Mouse (Mus musculus) liver, embryonic 11.5 days (tissue): Measurements from ENCODE around the gene Zfr2. TPM values are rescaled to one million over a fixed set of nuclear protein-coding genes. Genes with fewer than 3 reads are reported as not detected.
A peak's percentile ranks its signal among the peaks of the same experiment; 100 is the strongest.

Source experiments
- ATAC-seq: fragments of 200-750 bp; cut with Nextera tagmentation; replicated peaks from 2 replicates; pipeline ENCODE4 v1.8.0; 2017; ENCODE audit warnings: moderate number of reproducible peaks, mild to moderate bottlenecking, moderate TSS enrichment, moderate library complexity; ENCODE audit not compliant: low FRiP score
- DNase-seq: peaks from one replicate; pipeline ENCODE4 v3.0.0-alpha.2; 2017; ENCODE audit warnings: low spot score
- H3K27ac ChIP-seq: fragments of 300-500 bp; sonication (generic); 2 replicates; pipeline ENCODE4 v1.5.1; 2014; ENCODE audit warnings: mild to moderate bottlenecking, low read depth, low read length, control low read depth
- H3K27me3 ChIP-seq: fragments of 300-500 bp; sonication (generic); replicated peaks from 2 replicates; pipeline ENCODE4 v1.6.1; 2014; ENCODE audit warnings: low read length, mixed read lengths; ENCODE audit not compliant: control insufficient read depth, insufficient read depth
- H3K36me3 ChIP-seq: fragments of 300-500 bp; sonication (generic); 2 replicates; pipeline ENCODE4 v1.6.1; 2014; ENCODE audit warnings: mild to moderate bottlenecking, low read length, moderate library complexity, mixed read lengths; ENCODE audit not compliant: control insufficient read depth, insufficient read depth
- H3K4me1 ChIP-seq: fragments of 300-500 bp; sonication (generic); replicated peaks from 2 replicates; pipeline ENCODE4 v1.6.1; 2014; ENCODE audit warnings: low read length, mixed read lengths; ENCODE audit not compliant: control insufficient read depth, insufficient read depth
- H3K4me2 ChIP-seq: fragments of 300-500 bp; sonication (generic); 2 replicates; pipeline ENCODE4 v1.6.1; 2014; ENCODE audit warnings: mild to moderate bottlenecking, control low read depth, moderate library complexity
- H3K4me3 ChIP-seq: fragments of 300-500 bp; sonication (generic); 2 replicates; pipeline ENCODE4 v1.5.1; 2014; ENCODE audit warnings: low read depth, low read length, control low read depth
- H3K9ac ChIP-seq: fragments of 300-500 bp; sonication (generic); 2 replicates; pipeline ENCODE4 v1.6.1; 2014; ENCODE audit warnings: low read depth, low read length, control low read depth
- H3K9me3 ChIP-seq: fragments of 300-500 bp; sonication (generic); 2 replicates; pipeline ENCODE4 v1.6.1; 2016; ENCODE audit warnings: low read length, inconsistent platforms, mixed read lengths; ENCODE audit not compliant: control insufficient read depth
- WGBS: fragments of 180-500 bp; shearing (Covaris S2); extraction: QIAGEN DNeasy Blood & Tissue Kit; methylation state at CpG from one replicate; pipeline ENCODE4 v1.1.7; 2014; 5-methylcytosine and 5-hydroxymethylcytosine counted together
- microRNA-seq: library from miRNA; unstranded; fragments of <30 nt; microRNA quantifications from one replicate; pipeline ENCODE4, GENCODE M21; 2017; ENCODE audit warnings: borderline number of aligned reads
- polyA plus RNA-seq: library from polyadenylated mRNA; unstranded; fragments of >200 nt; fragmentation: Nextera tagmentation; extraction: Ambion mirVana; gene quantifications from 2 replicates; pipeline ENCODE4 v1.2.1, GENCODE M21; 2014

Gene Zfr2
- polyA plus RNA-seq, 1 experiment from 2014 or later: 2.1 TPM

- peaks cover 5% of the 10 kb centered on the region; the same call in 1 of the 2 replicates for H3K36me3 ChIP-seq
- peak overlapping the region; percentile 27; the same call in 1 of the 2 replicates for H3K9ac ChIP-seq
- ATAC-seq (no peak), DNase-seq (no peak)
- peak overlapping the region; percentile 59 for H3K27ac ChIP-seq
- H3K27me3 ChIP-seq: no peaks in the 10 kb centered on the region
- 82% methylated on average over 17 of the region's 17 CpGs for WGBS
- H3K4me3 ChIP-seq: no peak overlapping the region
- peaks cover 87% of the 10 kb centered on the region for H3K4me1 ChIP-seq
- peak overlapping the region; percentile 32 for H3K4me2 ChIP-seq
- H3K9me3 ChIP-seq: no peaks in the 10 kb centered on the region
These were observed 65.6 kb downstream of the Zfr2 start for GRCm38 (mm10) chr10:81298369-81299100.

DNA sequence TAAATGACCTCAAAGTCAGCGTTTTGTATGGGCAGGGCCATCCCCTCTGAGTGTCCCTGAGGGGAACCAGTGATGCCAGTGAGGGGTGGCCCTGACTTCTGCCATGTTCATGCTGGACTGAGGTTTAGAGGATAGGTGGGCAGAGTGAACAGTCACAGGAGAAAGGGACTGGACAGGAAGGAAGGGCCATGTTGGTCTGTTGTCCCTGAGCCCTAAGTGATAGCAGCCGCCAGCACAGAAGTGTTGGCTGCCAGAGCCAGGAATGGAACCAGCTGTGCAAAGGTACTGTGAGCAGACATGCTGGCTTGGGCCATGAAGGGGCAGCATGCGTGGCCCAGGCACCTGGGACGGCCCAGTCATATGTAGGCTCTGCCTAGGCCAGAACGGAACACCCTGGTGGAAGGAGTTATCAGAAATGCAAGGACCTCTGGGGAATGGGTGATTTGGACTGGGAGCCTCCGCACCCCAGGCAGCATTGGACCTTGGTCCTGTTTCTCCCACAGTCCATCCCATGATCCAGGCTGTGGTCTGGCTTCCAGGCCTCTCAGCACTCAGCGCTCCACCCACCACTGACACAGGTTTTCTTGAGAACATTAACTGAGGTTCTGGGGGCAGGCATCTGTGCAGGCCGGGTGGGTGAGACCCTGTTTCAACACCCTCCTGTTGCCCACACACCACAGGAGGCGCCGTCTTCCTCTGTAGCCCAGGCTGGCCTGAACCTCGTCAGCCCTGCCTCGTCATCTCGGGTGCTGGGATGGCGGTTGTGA is 66.8 kb downstream of the Zfr2 start:
- H3K4me1 ChIP-seq: peaks cover 86% of the 10 kb centered on the region
- H3K9me3 ChIP-seq: no peaks in the 10 kb centered on the region
- no peaks in the 10 kb centered on the region for H3K27me3 ChIP-seq
- H3K9ac ChIP-seq: peak overlapping the region; percentile 1; the same call in 1 of the 2 replicates
- DNase-seq: no peak
- H3K4me3 ChIP-seq: no peak overlapping the region
- WGBS: 72% methylated on average over 14 of the region's 14 CpGs
- H3K27ac ChIP-seq: peak overlapping the region; percentile 80
- H3K36me3 ChIP-seq: peaks cover 5% of the 10 kb centered on the region; the same call in 1 of the 2 replicates
- H3K4me2 ChIP-seq: peak overlapping the region; percentile 39
- no peak for ATAC-seq

GRCm38 (mm10) chr10:81300352-81300907 is 67.5 kb downstream of the Zfr2 start:
- no peak for ATAC-seq

DNA sequence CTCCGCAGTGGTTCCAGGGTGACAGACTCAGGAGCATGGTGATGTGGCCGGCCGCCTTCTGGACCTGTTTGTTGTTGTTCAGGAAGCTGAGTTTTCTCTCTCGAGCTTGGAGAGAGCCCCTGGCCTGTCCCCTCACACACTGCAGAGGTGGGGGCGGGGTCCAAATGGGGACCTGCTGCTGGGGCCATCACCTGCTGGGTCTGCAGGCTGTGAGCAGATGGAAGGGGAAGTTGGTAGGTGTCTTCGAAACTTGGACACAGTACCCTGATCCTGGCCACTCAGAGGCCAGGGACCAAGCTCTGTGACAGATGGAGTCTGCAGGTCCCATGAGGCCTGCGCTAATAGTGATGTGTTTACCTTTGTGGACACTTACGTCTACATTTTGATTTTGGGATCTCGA is 68.4 kb downstream of the Zfr2 start:
- 72% methylated on average over 9 of the region's 9 CpGs for WGBS
- H3K4me3 ChIP-seq: no peak overlapping the region
- no peak for DNase-seq
- H3K9ac ChIP-seq: no peak overlapping the region
- no peak for ATAC-seq
- no peaks in the 10 kb centered on the region for H3K9me3 ChIP-seq
- no peaks in the 10 kb centered on the region for H3K27me3 ChIP-seq
- H3K4me2 ChIP-seq: no peak overlapping the region
- no peak overlapping the region for H3K27ac ChIP-seq
- H3K36me3 ChIP-seq: peaks cover 9% of the 10 kb centered on the region; the same call in 1 of the 2 replicates
- peaks cover 78% of the 10 kb centered on the region for H3K4me1 ChIP-seq

More at GRCm38 (mm10) chr10:81300352-81300907, 67.5 kb downstream of the Zfr2 start:
- no peaks in the 10 kb centered on the region for H3K27me3 ChIP-seq
- no peaks in the 10 kb centered on the region for H3K9me3 ChIP-seq
- peak overlapping the region; percentile 80 for H3K27ac ChIP-seq
- H3K9ac ChIP-seq: no peak overlapping the region
- no peak overlapping the region for H3K4me3 ChIP-seq
- peak overlapping the region; percentile 39 for H3K4me2 ChIP-seq
- peaks cover 84% of the 10 kb centered on the region for H3K4me1 ChIP-seq
- peaks cover 5% of the 10 kb centered on the region; the same call in 1 of the 2 replicates for H3K36me3 ChIP-seq
- 76% methylated on average over 9 of the region's 9 CpGs for WGBS
- DNase-seq: no peak

Small RNAs within 50 kb of the gene (microRNA-seq; reads per million reads assigned to microRNA genes)
- 15.1 reads per million, percentile 27 among the genes with 10 or more reads in this experiment for gene Mir3057

Other genes starting within 250 kb of the Zfr2 start
- 1.8 and 2.1 TPM in 2 replicates for gene Gng7, start 218.2 kb upstream of the Zfr2 start, polyA plus RNA-seq
- 0.45 TPM in 1 of 2 replicates, not detected in the other for gene Diras1, start 207.5 kb upstream of the Zfr2 start, polyA plus RNA-seq
- gene Slc39a3, start 195.7 kb upstream of the Zfr2 start, polyA plus RNA-seq: 9.1 and 9.4 TPM in 2 replicates
- 147 and 153 TPM in 2 replicates for gene Sgta, start 173.0 kb upstream of the Zfr2 start, polyA plus RNA-seq
- gene Thop1, start 163.1 kb upstream of the Zfr2 start, polyA plus RNA-seq: 80.3 and 84.0 TPM in 2 replicates
- gene Creb3l3, start 134.3 kb upstream of the Zfr2 start, polyA plus RNA-seq: 17.3 and 17.6 TPM in 2 replicates
- gene Map2k2, start 127.2 kb upstream of the Zfr2 start, polyA plus RNA-seq: 201 and 207 TPM in 2 replicates
- 31.6 and 34.2 TPM in 2 replicates for gene Zbtb7a, start 97.9 kb upstream of the Zfr2 start, polyA plus RNA-seq
- gene Pias4, start 65.2 kb upstream of the Zfr2 start, polyA plus RNA-seq: 41.2 and 50.9 TPM in 2 replicates
- 626 and 647 TPM in 2 replicates for gene Eef2, start 56.5 kb upstream of the Zfr2 start, polyA plus RNA-seq
- 44.5 and 45.6 TPM in 2 replicates for gene Dapk3, start 50.1 kb upstream of the Zfr2 start, polyA plus RNA-seq
- not detected in 2 replicates for gene 4930442H23Rik, start 49.3 kb upstream of the Zfr2 start, polyA plus RNA-seq
- gene Nmrk2, start 31.1 kb upstream of the Zfr2 start, polyA plus RNA-seq: not detected in 2 replicates
- gene Atcay, start 2.3 kb upstream of the Zfr2 start, polyA plus RNA-seq: 0.05 TPM in 1 of 2 replicates, not detected in the other
- gene Matk, start 19.8 kb downstream of the Zfr2 start, polyA plus RNA-seq: 2.1 TPM in 2 replicates
- gene Mrpl54, start 33.8 kb downstream of the Zfr2 start, polyA plus RNA-seq: 226 and 233 TPM in 2 replicates
- gene Apba3, start 33.8 kb downstream of the Zfr2 start, polyA plus RNA-seq: 47.5 and 55.0 TPM in 2 replicates
- gene Tjp3, start 58.4 kb downstream of the Zfr2 start, polyA plus RNA-seq: 1.8 TPM in 2 replicates
- 40.0 and 42.5 TPM in 2 replicates for gene Pip5k1c, start 59.8 kb downstream of the Zfr2 start, polyA plus RNA-seq
- 49.9 and 51.9 TPM in 2 replicates for gene Cactin, start 87.9 kb downstream of the Zfr2 start, polyA plus RNA-seq
- 7.8 and 7.9 TPM in 2 replicates for gene Tbxa2r, start 95.6 kb downstream of the Zfr2 start, polyA plus RNA-seq
- not detected in 2 replicates for gene Gipc3, start 110.1 kb downstream of the Zfr2 start, polyA plus RNA-seq
- 68.6 and 69.2 TPM in 2 replicates for gene Hmg20b, start 117.3 kb downstream of the Zfr2 start, polyA plus RNA-seq
- 11.2 TPM in 2 replicates for gene Mfsd12, start 124.3 kb downstream of the Zfr2 start, polyA plus RNA-seq
- gene 4930404N11Rik, start 132.7 kb downstream of the Zfr2 start, polyA plus RNA-seq: 0.64 and 0.68 TPM in 2 replicates
- 74.0 and 75.9 TPM in 2 replicates for gene Fzr1, start 145.4 kb downstream of the Zfr2 start, polyA plus RNA-seq
- 97.4 and 99.3 TPM in 2 replicates for gene Dohh, start 151.3 kb downstream of the Zfr2 start, polyA plus RNA-seq
- 1.3 and 1.9 TPM in 2 replicates for gene Gm48551, start 151.3 kb downstream of the Zfr2 start, polyA plus RNA-seq
- gene Gm48552, start 155.8 kb downstream of the Zfr2 start, polyA plus RNA-seq: 0.62 and 0.67 TPM in 2 replicates
- gene Smim24, start 159.9 kb downstream of the Zfr2 start, polyA plus RNA-seq: 3.8 and 4.5 TPM in 2 replicates
- gene Nfic, start 222.5 kb downstream of the Zfr2 start, polyA plus RNA-seq: 15.4 and 21.4 TPM in 2 replicates
- 0.12 TPM in 1 of 2 replicates, not detected in the other for gene Celf5, start 249.6 kb downstream of the Zfr2 start, polyA plus RNA-seq